In the genomic region with DNA sequence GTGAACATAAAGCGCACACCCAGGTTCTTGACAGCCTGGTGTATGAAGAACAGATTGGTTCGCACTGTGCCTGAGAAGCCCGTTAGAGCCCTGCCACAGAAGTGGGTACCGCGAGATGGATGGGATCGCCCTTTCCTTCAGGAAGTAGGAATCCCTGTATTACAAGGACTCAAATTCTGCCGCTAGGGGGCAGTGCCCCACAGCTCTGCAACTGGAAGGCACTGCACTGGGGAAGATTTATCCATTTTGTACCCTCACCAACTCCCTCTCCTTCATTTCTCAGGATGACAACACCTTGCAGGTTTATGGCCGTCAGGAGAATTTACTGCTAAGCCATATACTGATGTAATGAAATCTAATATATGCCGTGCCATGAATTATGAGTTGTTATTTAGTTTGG, we compare ENCODE assay signal across 8 mouse cellular contexts.
A peak's percentile ranks its signal among the peaks of the same experiment; 100 is the strongest.
DNase-seq lines count a peak whose midpoint lies in the region; ATAC-seq lines count a peak whose summit lies in the region.

No protein-coding gene starts in this region.

- peak; percentile 67 for DNase-seq in layer of hippocampus, adult 11-12 months (ENCODE audit: low spot score)
- DNase-seq in layer of hippocampus, adult 9-10 months (ENCODE audit: low spot score), result no peak
- peak; percentile 83 to 92 for DNase-seq in cerebellum, postnatal 14 days
- DNase-seq in frontal cortex, postnatal 36 days (ENCODE audit: low spot score in 2 of 2), result peak; percentile 54 to 67
- DNase-seq in kidney, adult 8-10 months, result peak; percentile 37 to 73
- DNase-seq in thymus, postnatal 0 days (ENCODE audit: low spot score), result peak; percentile 40

- H3K9me3 ChIP-seq in limb, embryonic 12.5 days, result no peaks in the 10 kb centered on the region
- H3K9me3 ChIP-seq in neural tube, embryonic 14.5 days (ENCODE audit: control insufficient read depth, low read length), result no peaks in the 10 kb centered on the region

- ATAC-seq in limb, embryonic 12.5 days (ENCODE audit: insufficient number of reproducible peaks, insufficient read depth, low FRiP score, low TSS enrichment, low read depth), result 0 out of 2 replicates have a peak, but pooled peaks have one; percentile 37
- peak; percentile 82 for ATAC-seq in neural tube, embryonic 14.5 days (ENCODE audit: low read depth)

- no peaks in the 10 kb centered on the region for H3K36me3 ChIP-seq in limb, embryonic 12.5 days
- H3K36me3 ChIP-seq in neural tube, embryonic 14.5 days (ENCODE audit: control insufficient read depth, insufficient read depth, low read length), result no peaks in the 10 kb centered on the region

- H3K4me1 ChIP-seq in limb, embryonic 12.5 days (replicated peaks), result no peaks in the 10 kb centered on the region
- H3K4me1 ChIP-seq in neural tube, embryonic 14.5 days (ENCODE audit: control insufficient read depth, insufficient read depth, low read length), result no peaks in the 10 kb centered on the region

- H3K27me3 ChIP-seq in limb, embryonic 12.5 days, result peaks cover 7% of the 10 kb centered on the region; the same call in 1 of the 2 replicates
- H3K27me3 ChIP-seq in neural tube, embryonic 14.5 days (ENCODE audit: control insufficient read depth, insufficient read depth, low read length), result no peaks in the 10 kb centered on the region

- H3K27ac ChIP-seq in limb, embryonic 12.5 days, result no peak overlapping the region
- H3K27ac ChIP-seq in neural tube, embryonic 14.5 days (ENCODE audit: low read depth, low read length), result no peak overlapping the region

- no peak overlapping the region for H3K4me3 ChIP-seq in limb, embryonic 12.5 days (replicated peaks)
- H3K4me3 ChIP-seq in neural tube, embryonic 14.5 days (ENCODE audit: low read depth, low read length), result no peak overlapping the region

- H3K9ac ChIP-seq in limb, embryonic 12.5 days (replicated peaks), result no peak overlapping the region
- H3K9ac ChIP-seq in neural tube, embryonic 14.5 days (replicated peaks; ENCODE audit: low read depth, low read length), result no peak overlapping the region

- 26% methylated on average over 9 of the region's 9 CpGs for WGBS in limb, embryonic 12.5 days
- 36% methylated on average over 9 of the region's 9 CpGs for WGBS in neural tube, embryonic 14.5 days

- H3K4me2 ChIP-seq in limb, embryonic 12.5 days, result no peak overlapping the region
- no peak overlapping the region for H3K4me2 ChIP-seq in neural tube, embryonic 14.5 days (ENCODE audit: low read depth, low read length)
